Mouse (Mus musculus) c-Kit-positive CD71-negative TER-119-negative erythroid progenitor cells, embryonic 14.5 days (primary cell): ENCODE measurements around the gene Prkg1.
"Not testable (repeated sequence)": the region's sequence is repeated elsewhere in the genome, so short reads cannot be mapped to it uniquely, and the experiment has no call there.

Experiments used
- DNase-seq: peaks from one replicate; pipeline ENCODE4 v3.0.0-alpha.2; 2013; ENCODE audit warnings: low read depth

Gene Prkg1

DNA sequence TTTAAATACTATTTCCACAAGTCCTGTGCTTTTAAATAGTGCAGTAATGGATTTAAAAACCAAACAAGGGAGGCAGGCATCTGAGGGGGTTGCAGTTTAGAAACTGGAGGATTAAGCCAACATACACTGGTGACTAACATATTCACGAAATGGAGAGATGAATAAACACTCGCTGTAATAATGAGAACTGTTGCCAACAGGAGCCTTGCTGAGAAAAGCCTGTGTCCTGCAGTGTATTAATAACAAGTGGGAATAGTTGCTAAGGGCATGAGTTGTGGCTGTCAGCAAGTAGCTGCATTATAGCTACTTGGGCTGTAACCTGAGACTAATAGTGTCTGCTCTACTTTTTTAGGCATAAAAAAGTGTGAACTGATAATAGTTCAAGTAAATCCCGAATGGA, 480.3 kb downstream of the Prkg1 start:
- DNase-seq: no peak

DNA sequence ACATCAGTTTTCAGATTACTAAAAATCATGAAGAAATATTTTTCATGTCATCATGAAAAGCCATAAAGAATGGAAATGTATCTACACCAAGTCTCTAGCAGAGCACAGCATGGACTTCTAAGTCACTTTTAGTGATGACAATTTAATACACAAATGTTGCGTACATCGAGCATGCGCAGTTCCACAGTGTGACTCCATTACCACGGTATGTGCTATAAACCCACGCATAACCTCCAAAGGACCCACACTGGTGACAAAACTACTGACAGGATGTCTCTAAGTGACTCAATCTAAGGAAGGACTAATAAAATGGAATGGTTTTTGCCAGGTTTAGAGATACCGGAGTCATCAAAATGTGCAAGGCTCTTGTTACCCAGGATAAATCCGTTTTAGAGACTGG, 480.7 kb downstream of the Prkg1 start:
- no peak for DNase-seq

DNA sequence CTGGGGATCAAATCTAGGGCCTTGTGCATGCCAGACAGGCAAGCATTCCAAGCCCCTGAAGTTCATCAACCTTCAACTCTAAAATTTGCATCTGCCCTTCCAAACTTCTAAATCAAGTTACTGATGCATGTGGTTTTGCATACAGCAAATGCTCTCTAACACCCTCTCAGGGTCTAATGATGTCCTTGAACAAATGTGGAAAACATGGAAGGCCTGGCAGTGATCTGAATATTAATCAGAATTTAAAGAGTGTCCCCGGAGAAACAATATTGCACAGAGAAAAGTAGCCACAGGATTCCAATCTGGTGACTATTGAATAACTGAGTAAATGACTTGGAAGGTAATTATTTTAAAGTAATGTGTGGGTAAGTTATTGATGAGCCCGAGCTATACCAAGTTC, 481.2 kb downstream of the Prkg1 start:
- DNase-seq: no peak

DNA sequence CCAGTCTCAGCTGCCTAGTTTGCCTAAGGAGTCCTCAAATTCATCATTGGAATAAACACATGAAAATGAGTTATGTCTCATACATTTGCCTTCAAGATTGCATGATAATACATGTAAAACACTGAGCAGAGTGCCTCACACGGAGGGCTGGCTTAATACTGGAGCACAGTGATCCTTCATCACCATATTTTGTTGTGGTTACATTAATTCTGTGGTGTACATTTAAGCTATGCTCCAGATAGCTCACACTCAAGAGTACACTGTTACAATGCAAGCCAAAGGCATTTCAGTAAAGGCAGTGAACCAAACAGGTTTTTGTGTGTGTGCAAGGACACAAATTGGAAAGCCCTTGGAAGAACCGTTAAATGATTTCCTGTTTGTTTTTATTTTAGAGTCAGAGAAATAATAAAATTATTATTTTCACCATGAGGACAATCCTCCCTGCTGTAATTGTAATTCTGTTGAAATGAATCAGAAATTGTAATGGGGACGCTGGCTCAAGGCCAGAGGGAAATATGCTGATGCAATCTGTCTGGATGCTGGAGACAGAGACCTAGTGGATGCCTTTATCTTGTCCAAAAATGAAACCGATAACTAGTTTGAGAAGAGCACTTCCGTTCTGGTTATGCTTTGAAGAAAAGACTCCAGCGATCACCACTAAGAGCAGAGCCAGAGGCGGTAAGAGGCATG, 484.9 kb downstream of the Prkg1 start:
- DNase-seq: no peak

DNA sequence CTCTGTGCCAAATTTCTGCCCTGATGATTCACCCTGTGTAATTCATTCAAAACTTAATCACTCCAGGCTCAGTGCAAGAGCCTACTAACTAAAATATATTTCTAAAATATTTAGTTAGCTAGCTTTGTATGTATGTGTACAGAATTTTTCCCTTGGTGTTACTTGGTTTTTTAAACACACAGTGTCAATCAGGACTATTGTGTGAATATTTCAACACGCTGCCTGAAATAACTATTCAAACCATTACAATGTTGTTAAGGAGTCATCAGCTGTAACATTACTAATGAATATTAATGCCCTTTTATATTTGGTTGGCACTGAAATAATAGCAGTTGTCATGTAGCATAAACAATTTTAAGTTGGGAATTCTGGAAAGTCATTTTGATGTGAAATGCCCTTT, 502.4 kb downstream of the Prkg1 start:
- no peak for DNase-seq

DNA sequence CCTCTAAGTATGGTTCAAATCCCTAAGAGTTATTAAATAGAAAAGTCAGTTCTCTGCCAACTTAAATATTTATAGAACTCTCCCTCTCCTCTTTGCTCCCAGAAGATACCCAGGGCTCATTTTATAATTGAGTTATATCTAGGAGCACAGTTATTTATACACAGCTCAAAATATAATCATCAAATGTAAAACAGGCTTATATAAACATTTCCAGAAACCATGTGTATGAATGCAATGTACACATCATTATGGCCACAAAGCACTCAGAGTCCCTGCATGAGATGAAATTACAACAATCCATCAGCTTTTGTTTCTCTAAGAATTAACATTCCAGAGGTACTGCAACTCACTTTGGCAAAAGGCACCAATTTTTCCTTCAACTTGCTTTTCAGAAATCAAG, 504.3 kb downstream of the Prkg1 start:
- DNase-seq: no peak

DNA sequence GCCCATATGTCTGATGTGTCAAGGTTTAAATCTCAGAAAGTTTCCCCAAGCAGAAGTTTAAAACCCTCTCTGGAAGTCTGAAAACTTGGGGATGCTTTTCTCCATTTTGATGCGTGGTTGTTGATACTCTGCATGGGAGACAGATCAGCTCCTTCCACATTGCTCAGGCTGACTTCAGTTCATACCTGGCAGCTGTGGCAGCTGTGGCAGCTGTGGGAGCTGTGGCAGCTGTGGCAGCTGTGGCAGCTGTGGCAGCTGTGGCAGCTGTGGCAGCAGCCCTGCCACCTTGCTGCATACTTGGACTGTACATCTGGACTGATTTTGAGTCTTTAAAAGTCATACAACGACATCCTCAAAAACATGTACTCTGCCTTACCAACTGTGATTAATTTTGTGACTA, 509.1 kb downstream of the Prkg1 start:
- DNase-seq: no peak

DNA sequence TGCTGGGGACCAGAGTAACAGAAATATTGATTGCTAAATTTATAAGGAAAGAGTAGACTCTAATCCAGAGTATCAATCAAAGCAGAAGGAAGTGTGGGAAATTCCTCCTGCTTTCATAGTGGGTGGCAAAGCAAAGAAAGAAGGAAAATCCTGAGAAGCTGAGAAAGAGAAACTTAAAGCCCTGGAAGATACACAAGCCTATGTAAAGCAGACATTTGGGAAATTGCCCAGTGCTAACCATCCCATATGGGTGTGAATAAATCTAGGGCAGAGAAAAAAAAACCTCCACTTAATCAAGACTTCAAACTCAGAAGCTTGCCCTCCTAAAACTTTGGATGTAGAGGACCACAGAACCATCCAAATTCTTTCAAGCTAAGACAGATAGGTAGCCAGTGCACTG, 532.4 kb downstream of the Prkg1 start:
- no peak for DNase-seq

DNA sequence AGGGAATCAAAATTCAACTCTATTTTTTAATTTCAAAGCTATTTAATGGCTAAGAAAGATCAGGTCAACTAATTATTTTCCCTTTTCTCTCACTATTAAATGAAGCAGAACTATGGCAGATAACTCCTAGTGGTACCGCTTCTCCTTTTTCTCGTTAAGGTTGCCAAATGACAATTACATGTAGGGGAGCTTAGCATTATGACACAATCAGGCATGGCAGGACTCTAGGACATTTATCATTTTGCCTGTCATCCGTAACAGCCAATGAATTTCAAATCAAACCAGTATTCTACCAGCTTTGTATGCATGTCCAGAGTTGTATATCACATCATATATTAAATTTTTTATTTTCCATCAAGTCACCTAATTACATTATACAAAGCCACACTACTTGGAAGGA, 536.4 kb downstream of the Prkg1 start:
- DNase-seq: no peak

DNA sequence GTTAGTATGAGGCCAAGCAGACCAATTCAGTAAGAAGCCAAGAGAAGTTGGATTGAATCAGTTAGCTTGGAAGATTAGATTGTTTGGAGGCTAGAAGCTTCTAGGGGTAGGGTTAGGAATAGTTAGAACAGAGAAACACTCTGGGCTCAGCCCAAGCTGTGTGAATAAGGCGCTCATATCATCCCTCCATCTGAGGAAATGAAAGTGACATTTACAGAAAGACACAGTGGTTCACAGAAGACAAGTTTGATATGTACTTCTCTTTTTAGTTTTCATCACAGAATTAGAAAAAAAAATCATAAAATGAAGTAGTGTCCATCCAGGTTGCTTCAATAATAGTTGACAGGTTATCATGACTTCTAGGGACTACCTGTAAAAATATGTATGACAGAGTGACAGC, 541.4 kb downstream of the Prkg1 start:
- no peak for DNase-seq

DNA sequence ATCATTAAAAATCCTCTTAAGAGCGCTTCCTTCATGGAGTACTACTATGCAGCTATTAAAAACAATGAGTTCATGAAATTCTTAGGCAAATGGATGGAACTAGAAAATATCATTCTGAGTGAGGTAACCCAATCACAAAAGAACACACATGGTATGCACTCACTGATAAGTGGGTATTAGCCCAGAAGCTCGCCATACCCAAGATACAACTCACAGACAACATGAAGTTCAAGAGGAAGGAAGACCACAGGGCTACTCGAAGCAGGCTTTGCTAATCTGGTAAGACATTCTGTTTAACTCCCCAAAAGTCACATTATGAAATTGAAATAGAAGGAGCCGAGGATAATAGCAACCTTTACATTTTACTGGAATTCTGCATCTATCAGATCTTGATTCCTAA, 545.6 kb downstream of the Prkg1 start:
- not testable (repeated sequence) for DNase-seq

DNA sequence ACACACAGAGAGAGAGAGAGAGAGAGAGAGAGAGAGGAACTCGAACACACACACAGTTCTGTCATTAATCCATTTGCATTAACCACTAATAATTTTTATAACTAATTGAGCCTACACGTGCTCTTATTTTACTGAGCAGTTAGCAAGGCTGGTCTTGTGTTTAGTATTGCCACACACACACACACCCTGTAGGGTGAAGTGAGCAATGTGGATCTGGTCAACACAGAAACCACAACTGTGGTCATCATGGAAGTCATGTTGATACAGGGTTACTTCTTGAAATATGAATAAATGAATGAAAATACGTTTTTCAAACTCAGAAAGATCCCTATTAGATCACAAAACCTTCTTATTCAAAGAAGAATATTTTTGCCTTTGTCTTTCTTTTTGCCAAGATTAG, 554.0 kb downstream of the Prkg1 start:
- DNase-seq: no peak

DNA sequence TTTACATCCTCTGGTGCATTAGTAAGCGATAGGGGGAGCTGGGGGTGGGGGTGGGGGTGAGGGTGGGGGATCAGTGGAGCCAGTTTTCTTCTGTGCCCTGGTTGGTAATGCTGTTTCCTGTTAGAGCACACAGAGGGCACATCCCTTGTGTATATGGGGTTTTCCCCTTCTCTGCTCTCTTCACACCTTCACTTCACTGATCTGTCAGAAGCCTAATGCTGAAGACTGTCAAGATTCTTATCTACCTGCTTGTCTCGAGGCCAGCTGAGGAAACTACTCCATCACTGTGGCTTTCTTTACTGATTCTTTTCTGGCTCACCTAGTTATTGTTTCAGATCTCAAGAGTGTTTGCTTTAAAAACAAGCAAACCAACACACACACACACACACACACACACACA, 554.4 kb downstream of the Prkg1 start:
- no peak for DNase-seq

DNA sequence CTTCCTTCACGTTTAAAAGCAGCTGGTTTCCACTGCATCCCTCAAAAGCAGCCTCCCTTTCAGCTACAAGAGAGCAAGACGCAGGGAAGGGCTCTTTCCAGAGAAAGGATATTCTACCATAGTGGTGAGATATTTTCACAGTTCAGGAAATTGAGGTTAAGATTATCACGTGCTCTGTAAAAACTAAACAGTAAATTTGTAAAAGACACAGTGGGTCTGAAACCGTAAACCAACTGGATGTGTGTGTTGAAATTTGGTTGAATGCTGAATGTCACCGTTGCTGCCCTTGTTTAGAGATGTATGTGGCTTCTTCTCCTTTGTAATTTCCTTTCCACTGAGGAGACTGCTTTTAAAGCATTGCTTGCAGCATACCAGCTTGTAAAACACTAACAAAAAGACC, 565.2 kb downstream of the Prkg1 start:
- no peak for DNase-seq

DNA sequence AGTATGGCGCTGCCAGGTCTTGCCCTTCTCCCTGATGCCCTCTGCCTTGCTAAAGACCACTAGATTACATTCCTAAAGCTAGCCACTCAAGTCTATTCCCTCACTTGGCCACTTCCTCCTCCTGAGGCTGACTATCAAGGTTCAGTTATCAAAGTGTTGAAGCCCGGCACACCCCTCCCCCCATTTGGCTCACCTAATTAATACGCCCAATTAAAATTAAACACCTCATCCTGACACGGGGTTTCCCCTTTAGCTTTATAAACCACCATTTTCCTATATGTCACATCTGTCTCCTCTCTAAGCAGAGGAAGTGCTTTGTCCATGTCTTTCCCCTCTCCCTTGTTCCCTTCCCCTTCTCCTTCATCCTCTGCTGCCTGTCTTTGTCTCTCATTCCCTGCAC, 566.4 kb downstream of the Prkg1 start:
- no peak for DNase-seq

DNA sequence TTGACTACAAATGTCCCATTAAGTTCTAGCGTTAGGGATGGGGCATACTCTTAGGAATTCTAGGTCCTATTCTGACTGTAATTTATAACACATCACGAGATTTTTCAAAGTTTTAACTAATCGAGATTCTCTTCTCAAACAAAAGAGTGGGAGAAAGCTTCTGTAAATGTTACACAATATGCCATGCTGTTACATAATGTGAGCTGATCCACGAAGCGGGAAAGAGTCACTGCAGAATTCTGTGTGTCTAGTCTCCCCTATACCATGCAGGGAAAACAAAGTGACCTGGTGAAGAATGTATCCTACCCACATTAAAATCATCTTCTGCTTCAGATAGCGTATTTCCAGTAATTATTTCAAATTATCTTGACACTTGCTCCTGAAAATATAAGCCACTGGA, 567.8 kb downstream of the Prkg1 start:
- no peak for DNase-seq

DNA sequence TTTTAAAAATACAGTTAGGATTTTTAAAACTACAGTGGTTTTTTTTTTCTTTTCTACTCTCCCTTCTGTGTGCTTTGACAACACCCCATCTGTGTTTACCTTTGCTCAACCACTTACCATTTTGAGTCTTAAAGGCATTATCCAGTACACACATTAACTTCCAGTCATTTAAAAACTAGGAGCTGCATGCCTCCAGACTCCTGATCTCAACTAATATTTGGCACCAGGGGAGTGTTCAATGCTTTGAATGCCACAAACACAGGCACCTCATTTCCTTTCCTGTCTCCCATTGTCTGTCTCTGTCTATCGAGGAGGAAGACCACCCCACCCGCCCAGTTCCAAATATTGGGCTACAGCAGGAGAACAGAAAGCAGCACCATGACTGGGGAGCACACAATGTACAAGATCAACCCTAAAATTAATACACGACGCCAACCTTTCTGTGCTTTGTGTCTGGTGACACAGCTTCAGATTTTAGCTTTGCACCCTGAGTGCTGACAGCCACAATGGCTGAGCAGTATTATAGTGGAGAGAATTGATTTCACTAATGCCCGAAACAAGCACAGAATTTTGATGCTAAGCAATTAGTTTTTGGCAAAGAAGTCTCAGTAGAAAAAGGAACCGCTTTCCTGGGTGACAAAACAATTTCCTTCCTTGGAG, 576.1 kb downstream of the Prkg1 start:
- no peak for DNase-seq

DNA sequence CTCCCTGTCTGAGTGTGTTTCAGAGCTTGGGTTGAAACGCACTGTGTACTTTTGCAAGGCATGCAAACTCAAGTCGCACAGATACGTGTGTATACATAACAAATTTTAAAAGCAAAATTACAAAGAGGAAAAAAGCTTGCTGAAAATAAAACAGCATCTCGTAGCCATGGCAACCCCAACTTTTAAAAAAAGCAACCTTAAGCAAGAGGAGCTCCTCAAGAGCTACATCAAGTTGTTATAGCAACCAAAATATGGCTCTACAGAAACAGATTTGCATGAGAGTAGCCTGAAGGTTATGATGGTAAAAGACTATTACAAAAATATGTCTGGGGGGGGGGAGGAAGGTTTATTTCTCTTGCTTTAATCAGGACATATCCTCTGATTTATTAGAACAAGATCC, 584.1 kb downstream of the Prkg1 start:
- DNase-seq: no peak

DNA sequence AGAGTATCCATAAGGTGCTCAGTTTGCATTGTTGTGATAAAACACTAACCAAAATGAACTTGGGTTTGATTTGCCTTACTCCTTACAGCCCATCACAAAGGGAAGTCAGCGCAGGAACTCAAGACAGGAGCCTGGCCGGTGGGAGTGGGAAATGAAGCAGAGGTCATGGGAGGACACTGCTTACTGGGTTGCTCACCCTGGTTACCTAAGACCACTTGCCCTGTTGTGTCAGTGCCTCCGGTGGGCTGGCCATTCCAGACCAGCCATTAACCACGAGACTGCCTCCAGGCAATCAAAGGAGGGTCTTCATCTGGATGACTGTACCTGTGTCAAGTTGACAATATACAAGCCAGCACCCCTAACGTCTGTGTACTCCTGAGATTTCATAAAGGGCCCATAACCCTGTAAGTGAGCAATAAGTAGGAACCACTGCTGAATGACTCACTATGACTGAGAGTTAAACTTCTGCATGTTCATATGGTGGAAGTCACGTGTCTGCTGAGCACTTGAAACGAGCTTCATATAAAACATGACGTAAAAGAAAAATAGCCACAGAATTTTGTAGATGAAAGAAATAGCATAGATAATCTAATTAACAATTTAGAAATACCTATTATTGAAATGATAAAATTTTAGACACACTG, 587.4 kb downstream of the Prkg1 start:
- no peak for DNase-seq

DNA sequence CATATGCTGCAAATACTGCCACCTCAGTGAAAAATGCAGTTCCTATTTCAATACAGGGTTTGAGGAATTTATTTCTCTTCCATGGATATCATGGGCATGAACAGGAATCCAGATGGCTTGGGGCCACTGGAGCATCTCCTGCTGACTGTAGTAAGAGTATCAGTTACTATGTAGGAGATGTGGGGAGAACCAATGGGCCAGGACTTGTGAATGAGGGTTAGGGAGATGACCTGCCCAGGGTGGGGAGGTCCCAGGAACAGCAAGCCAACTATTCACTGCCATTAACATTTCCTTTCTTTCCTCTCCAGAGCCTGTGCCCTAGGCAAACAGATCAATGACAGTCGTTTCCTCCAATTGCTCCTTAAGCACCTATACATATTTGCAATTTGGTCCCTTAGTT, 593.8 kb downstream of the Prkg1 start:
- no peak for DNase-seq

DNA sequence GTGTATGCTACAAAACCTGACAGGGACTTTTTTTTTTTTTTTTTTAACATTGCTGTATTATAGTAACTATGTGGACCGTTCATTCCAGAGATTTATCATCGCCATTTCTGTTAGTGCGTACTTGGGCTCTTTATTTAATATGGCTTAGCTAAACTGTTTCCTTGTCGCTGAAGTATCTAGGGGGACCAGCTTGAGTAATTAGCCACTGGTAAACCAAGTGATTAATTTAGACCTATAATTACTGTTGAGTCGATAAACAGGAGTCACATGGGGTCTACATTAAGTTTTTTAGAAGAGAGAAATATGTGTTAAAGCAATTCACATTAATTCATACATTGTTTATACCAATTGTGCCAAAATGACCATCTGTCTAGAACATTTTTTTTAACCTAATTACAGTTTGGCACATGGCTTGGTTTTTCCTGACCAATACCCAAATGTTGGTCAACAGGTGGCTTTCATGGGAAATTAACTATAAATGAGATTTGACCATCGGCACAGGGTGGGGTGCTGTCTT, 605.8 kb downstream of the Prkg1 start:
- no peak for DNase-seq

DNA sequence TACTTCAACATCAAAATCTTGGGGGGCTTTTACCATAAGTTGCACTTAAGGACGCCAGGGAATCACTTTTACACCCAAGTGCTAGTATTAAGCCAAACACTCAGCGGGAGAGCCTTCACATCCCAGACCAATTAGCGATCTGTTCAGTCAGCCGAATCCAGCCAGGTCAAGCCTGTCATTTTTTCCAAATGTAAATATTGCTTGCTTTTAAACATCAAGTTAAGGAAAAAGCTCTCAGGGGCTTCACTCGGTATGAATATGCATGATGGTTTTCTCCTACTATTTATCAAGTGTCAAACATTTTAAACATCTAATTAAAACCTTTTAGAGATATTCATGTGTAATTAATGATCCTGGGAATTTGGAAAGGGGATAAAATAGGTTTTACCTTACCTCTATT, 611.4 kb downstream of the Prkg1 start:
- DNase-seq: no peak

DNA sequence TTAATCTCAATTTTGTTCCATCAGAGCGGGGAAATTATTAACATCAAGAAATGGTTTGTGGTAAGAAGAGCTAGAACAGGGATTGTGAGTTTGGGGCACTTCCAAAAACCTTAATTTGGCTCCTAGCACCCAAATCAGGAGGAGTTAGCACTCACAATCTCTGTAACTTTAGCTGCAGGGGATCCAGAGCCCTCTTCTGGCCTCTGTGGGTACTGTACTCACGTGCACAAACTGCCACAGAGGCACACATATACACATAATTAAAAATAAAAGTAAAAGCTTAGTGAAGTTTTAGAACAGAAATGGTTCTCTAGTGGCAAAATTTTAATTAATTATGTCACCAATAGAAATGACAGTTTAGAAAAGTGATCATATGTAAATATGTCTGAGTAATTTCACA, 614.9 kb downstream of the Prkg1 start:
- DNase-seq: no peak

DNA sequence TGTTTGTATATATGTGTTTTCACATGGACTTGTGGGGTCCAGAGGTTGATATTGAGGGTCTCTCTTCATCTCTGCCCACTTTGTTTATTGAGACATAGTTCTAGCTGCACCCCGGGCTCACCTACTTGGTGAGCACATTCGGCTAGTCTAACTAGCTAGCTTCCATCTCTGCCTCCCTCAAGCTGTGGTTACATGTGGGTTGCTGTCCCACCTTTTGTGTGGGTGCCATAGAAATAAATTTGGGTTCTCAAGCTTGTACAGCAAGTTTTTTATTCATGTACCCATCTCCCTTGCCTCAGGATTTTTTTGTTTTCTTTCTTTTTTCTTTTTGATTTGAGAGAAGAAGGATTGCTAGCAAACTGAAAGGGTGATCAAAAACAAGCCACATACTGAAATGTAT, 617.4 kb downstream of the Prkg1 start:
- no peak for DNase-seq
